In genomic region chr17:24765016-24765905, GRCm38 (mm10) we compare ENCODE assay signal across 13 mouse cellular contexts. TPM values are rescaled to one million over a fixed set of nuclear protein-coding genes. Genes with fewer than 3 reads are reported as not detected.
DNase-seq lines count a peak whose midpoint lies in the region; ATAC-seq lines count a peak whose summit lies in the region.
"Had no signal": no experiment of that assay in that cellular context is flagged by ENCODE, and none has a peak within 500 bp of the region (broad histone marks: within the 10 kb centered on the region; RNA-seq: fewer than 3 reads in every experiment).

No protein-coding gene starts in this region.

- no peak overlapping the region for H3K9ac ChIP-seq in hindbrain, embryonic 13.5 days
- H3K9ac ChIP-seq in midbrain, embryonic 14.5 days (replicated peaks; ENCODE audit: low read length): no peak overlapping the region
- H3K9ac ChIP-seq in limb, embryonic 13.5 days: no peak overlapping the region

- H3K27ac ChIP-seq in hindbrain, embryonic 10.5 days: peak overlapping the region; percentile 62
- no peak overlapping the region for H3K27ac ChIP-seq in hindbrain, embryonic 13.5 days
- peak overlapping the region; percentile 9; the same call in 1 of the 2 replicates for H3K27ac ChIP-seq in midbrain, embryonic 14.5 days (replicated peaks; ENCODE audit: low read depth, low read length)
- no peak overlapping the region for H3K27ac ChIP-seq in midbrain, embryonic 10.5 days (replicated peaks)
- H3K27ac ChIP-seq in limb, embryonic 13.5 days: no peak overlapping the region
- H3K27ac ChIP-seq: gastrocnemius, adult 2 months had no signal

- H3K36me3 ChIP-seq in hindbrain, embryonic 10.5 days: no peaks in the 10 kb centered on the region
- no peaks in the 10 kb centered on the region for H3K36me3 ChIP-seq in hindbrain, embryonic 13.5 days
- no peaks in the 10 kb centered on the region for H3K36me3 ChIP-seq in midbrain, embryonic 14.5 days (ENCODE audit: control insufficient read depth, insufficient read depth, low read length)
- H3K36me3 ChIP-seq in midbrain, embryonic 10.5 days: no peaks in the 10 kb centered on the region
- no peaks in the 10 kb centered on the region for H3K36me3 ChIP-seq in limb, embryonic 13.5 days
- H3K36me3 ChIP-seq: G1E had no signal

- H3K4me1 ChIP-seq in hindbrain, embryonic 10.5 days (replicated peaks): peaks cover 16% of the 10 kb centered on the region
- H3K4me1 ChIP-seq in hindbrain, embryonic 13.5 days (replicated peaks): no peaks in the 10 kb centered on the region; the same call in 1 of the 2 replicates
- H3K4me1 ChIP-seq in midbrain, embryonic 14.5 days (ENCODE audit: control insufficient read depth, insufficient read depth, low read length): no peaks in the 10 kb centered on the region
- H3K4me1 ChIP-seq in midbrain, embryonic 10.5 days: peaks cover 22% of the 10 kb centered on the region; the same call in 1 of the 2 replicates
- H3K4me1 ChIP-seq in limb, embryonic 13.5 days: peaks cover 28% of the 10 kb centered on the region

- WGBS in hindbrain, embryonic 10.5 days: 55% methylated on average over 22 of the region's 22 CpGs
- 55% methylated on average over 21 of the region's 22 CpGs for WGBS in hindbrain, embryonic 13.5 days
- WGBS in midbrain, embryonic 14.5 days: 50% methylated on average over 22 of the region's 22 CpGs
- 61% methylated on average over 22 of the region's 22 CpGs for WGBS in midbrain, embryonic 10.5 days
- whole genome bisulfite sequencing in limb, embryonic 13.5 days: 49% methylated on average over 21 of the region's 22 CpGs

- H3K27me3 ChIP-seq in hindbrain, embryonic 10.5 days (ENCODE audit: insufficient read depth, poor library complexity, severe bottlenecking): 0 out of 2 replicates have a peak, but pooled peaks cover 13% of the 10 kb centered on the region
- peaks cover 19% of the 10 kb centered on the region; the same call in 1 of the 2 replicates for H3K27me3 ChIP-seq in hindbrain, embryonic 13.5 days
- no peaks in the 10 kb centered on the region for H3K27me3 ChIP-seq in midbrain, embryonic 14.5 days (ENCODE audit: control insufficient read depth, insufficient read depth, low read length)
- peaks cover 4% of the 10 kb centered on the region; the same call in 1 of the 2 replicates for H3K27me3 ChIP-seq in midbrain, embryonic 10.5 days (ENCODE audit: low read depth, poor library complexity, severe bottlenecking)
- no peaks in the 10 kb centered on the region for H3K27me3 ChIP-seq in limb, embryonic 13.5 days

- no peaks in the 10 kb centered on the region for H3K9me3 ChIP-seq in hindbrain, embryonic 10.5 days
- H3K9me3 ChIP-seq in hindbrain, embryonic 13.5 days: no peaks in the 10 kb centered on the region; the same call in 1 of the 2 replicates
- no peaks in the 10 kb centered on the region for H3K9me3 ChIP-seq in midbrain, embryonic 14.5 days (ENCODE audit: control insufficient read depth, low read length)
- no peaks in the 10 kb centered on the region for H3K9me3 ChIP-seq in midbrain, embryonic 10.5 days (replicated peaks)
- no peaks in the 10 kb centered on the region for H3K9me3 ChIP-seq in limb, embryonic 13.5 days
- H3K9me3 ChIP-seq: G1E had no signal

- ATAC-seq in hindbrain, embryonic 13.5 days (ENCODE audit: low FRiP score): no peak
- ATAC-seq in midbrain, embryonic 14.5 days (ENCODE audit: low FRiP score, low TSS enrichment): no peak
- ATAC-seq in limb, embryonic 13.5 days (ENCODE audit: low FRiP score, low read depth): no peak
- ATAC-seq in CD4-positive, CD25-positive, alpha-beta regulatory T cell, adult 4 months: no peak

- peak; percentile 18 for DNase-seq in adrenal gland, postnatal 14 days
- DNase-seq in adrenal gland, adult 8-10 months: no peak
- DNase-seq in hindbrain, embryonic 10.5 days (ENCODE audit: low spot score): no peak
- peak; percentile 20 for DNase-seq in midbrain, embryonic 14.5 days
- no peak for DNase-seq in midbrain, embryonic 10.5 days (ENCODE audit: low spot score)
- DNase-seq: gastrocnemius, adult 2 months; layer of hippocampus, adult 9-11 months; thymus, postnatal 36 days had no signal

- no peak overlapping the region for H3K4me2 ChIP-seq in hindbrain, embryonic 13.5 days
- H3K4me2 ChIP-seq in midbrain, embryonic 14.5 days (ENCODE audit: low read length): no peak overlapping the region
- H3K4me2 ChIP-seq in limb, embryonic 13.5 days (replicated peaks): peak overlapping the region; percentile 16
- H3K4me2 ChIP-seq: liver, embryonic 11.5 days had no signal

- no peak overlapping the region for H3K4me3 ChIP-seq in hindbrain, embryonic 10.5 days
- H3K4me3 ChIP-seq in hindbrain, embryonic 13.5 days: no peak overlapping the region
- no peak overlapping the region for H3K4me3 ChIP-seq in midbrain, embryonic 14.5 days (replicated peaks; ENCODE audit: low read depth, low read length)
- no peak overlapping the region for H3K4me3 ChIP-seq in midbrain, embryonic 10.5 days
- no peak overlapping the region for H3K4me3 ChIP-seq in limb, embryonic 13.5 days
- H3K4me3 ChIP-seq: gastrocnemius, adult 2 months had no signal

RNA-seq across cellular contexts. Expression of gene Hs3st6, which starts 12.5 kb away (rescaled TPM):
- total RNA-seq in adrenal gland, postnatal 14 days (2021): 2.0 and 2.4 TPM in 2 replicates
- total RNA-seq in adrenal gland, adult 8-10 months (2022): 1 to 10 TPM; 1.7 to 2.8 (median 2.4) TPM
- 1.5 and 2.0 TPM in 2 replicates for polyA plus RNA-seq in hindbrain, embryonic 10.5 days (2016; fragmentation: Nextera tagmentation; extraction: Ambion mirVana)
- 0.28 and 0.45 TPM in 2 replicates for polyA plus RNA-seq in hindbrain, embryonic 13.5 days (2015; fragmentation: Nextera tagmentation; extraction: Ambion mirVana)
- not detected in 2 replicates for polyA plus RNA-seq in midbrain, embryonic 14.5 days (2014; fragmentation: Nextera tagmentation; extraction: Ambion mirVana)
- 0.43 and 0.51 TPM in 2 replicates for polyA plus RNA-seq in midbrain, embryonic 10.5 days (2016; fragmentation: Nextera tagmentation; extraction: Ambion mirVana)
- polyA plus RNA-seq in limb, embryonic 13.5 days (2015; fragmentation: Nextera tagmentation; extraction: Ambion mirVana): 2.6 and 3.7 TPM in 2 replicates
- not detected for polyA plus RNA-seq in CD4-positive, CD25-positive, alpha-beta regulatory T cell, adult 4 months (2017; shearing (Covaris generic))
- total RNA-seq: G1E; gastrocnemius, adult 2 months had no signal
- polyA plus RNA-seq: G1E had no signal

RNA-seq across cellular contexts. Expression of gene Msrb1, which starts 28.8 kb away (rescaled TPM):
- total RNA-seq in adrenal gland, postnatal 14 days (2021): 73.2 and 98.3 TPM in 2 replicates
- 10 to 100 TPM; 87.3 to 91.3 (median 89.0) TPM for total RNA-seq in adrenal gland, adult 8-10 months (2022)
- polyA plus RNA-seq in hindbrain, embryonic 10.5 days (2016; fragmentation: Nextera tagmentation; extraction: Ambion mirVana): 21.4 and 23.4 TPM in 2 replicates
- 20.2 and 24.0 TPM in 2 replicates for polyA plus RNA-seq in hindbrain, embryonic 13.5 days (2015; fragmentation: Nextera tagmentation; extraction: Ambion mirVana)
- 19.7 and 20.1 TPM in 2 replicates for polyA plus RNA-seq in midbrain, embryonic 14.5 days (2014; fragmentation: Nextera tagmentation; extraction: Ambion mirVana)
- 19.2 and 20.5 TPM in 2 replicates for polyA plus RNA-seq in midbrain, embryonic 10.5 days (2016; fragmentation: Nextera tagmentation; extraction: Ambion mirVana)
- polyA plus RNA-seq in limb, embryonic 13.5 days (2015; fragmentation: Nextera tagmentation; extraction: Ambion mirVana): 23.1 and 26.0 TPM in 2 replicates
- 10 to 100 TPM; 29.3 to 30.1 TPM for polyA plus RNA-seq in CD4-positive, CD25-positive, alpha-beta regulatory T cell, adult 4 months (2017; shearing (Covaris generic))

RNA-seq across cellular contexts. Expression of gene Rpl3l, which starts 37.6 kb away (rescaled TPM):
- 0.53 TPM in 1 of 2 replicates, not detected in the other for total RNA-seq in adrenal gland, postnatal 14 days (2021)
- total RNA-seq in adrenal gland, adult 8-10 months (2022): under 1 TPM in 1 of 4 experiments, not detected in 3; 0.49 TPM
- not detected in 2 replicates for polyA plus RNA-seq in hindbrain, embryonic 10.5 days (2016; fragmentation: Nextera tagmentation; extraction: Ambion mirVana)
- not detected in 2 replicates for polyA plus RNA-seq in hindbrain, embryonic 13.5 days (2015; fragmentation: Nextera tagmentation; extraction: Ambion mirVana)
- polyA plus RNA-seq in midbrain, embryonic 14.5 days (2014; fragmentation: Nextera tagmentation; extraction: Ambion mirVana): not detected in 2 replicates
- not detected in 2 replicates for polyA plus RNA-seq in midbrain, embryonic 10.5 days (2016; fragmentation: Nextera tagmentation; extraction: Ambion mirVana)
- polyA plus RNA-seq in limb, embryonic 13.5 days (2015; fragmentation: Nextera tagmentation; extraction: Ambion mirVana): not detected in 2 replicates
- not detected for polyA plus RNA-seq in CD4-positive, CD25-positive, alpha-beta regulatory T cell, adult 4 months (2017; shearing (Covaris generic))
- total RNA-seq: G1E had no signal
- polyA plus RNA-seq: G1E; liver, embryonic 11.5 days had no signal

RNA-seq across cellular contexts. Expression of gene Meiob, which starts 38.8 kb away (rescaled TPM):
- 0.67 and 0.71 TPM in 2 replicates for total RNA-seq in adrenal gland, postnatal 14 days (2021)
- total RNA-seq in adrenal gland, adult 8-10 months (2022): 1 to 10 TPM in 2 of 4 experiments, under 1 TPM in 2; 0.52 to 2.7 (median 1.1) TPM
- polyA plus RNA-seq in hindbrain, embryonic 10.5 days (2016; fragmentation: Nextera tagmentation; extraction: Ambion mirVana): 0.10 TPM in 1 of 2 replicates, not detected in the other
- not detected in 2 replicates for polyA plus RNA-seq in hindbrain, embryonic 13.5 days (2015; fragmentation: Nextera tagmentation; extraction: Ambion mirVana)
- polyA plus RNA-seq in midbrain, embryonic 14.5 days (2014; fragmentation: Nextera tagmentation; extraction: Ambion mirVana): not detected in 2 replicates
- 0.06 TPM in 1 of 2 replicates, not detected in the other for polyA plus RNA-seq in midbrain, embryonic 10.5 days (2016; fragmentation: Nextera tagmentation; extraction: Ambion mirVana)
- not detected in 2 replicates for polyA plus RNA-seq in limb, embryonic 13.5 days (2015; fragmentation: Nextera tagmentation; extraction: Ambion mirVana)
- under 1 TPM in 1 of 2 experiments, not detected in 1; 0.24 TPM for polyA plus RNA-seq in CD4-positive, CD25-positive, alpha-beta regulatory T cell, adult 4 months (2017; shearing (Covaris generic))
- total RNA-seq: gastrocnemius, adult 2 months had no signal

RNA-seq across cellular contexts. Expression of gene Ndufb10, which starts 41.0 kb away (rescaled TPM):
- 418 and 458 TPM in 2 replicates for total RNA-seq in adrenal gland, postnatal 14 days (2021)
- total RNA-seq in adrenal gland, adult 8-10 months (2022): 100 to 1,000 TPM; 199 to 268 (median 237) TPM
- 212 and 240 TPM in 2 replicates for polyA plus RNA-seq in hindbrain, embryonic 10.5 days (2016; fragmentation: Nextera tagmentation; extraction: Ambion mirVana)
- 259 and 262 TPM in 2 replicates for polyA plus RNA-seq in hindbrain, embryonic 13.5 days (2015; fragmentation: Nextera tagmentation; extraction: Ambion mirVana)
- 282 and 319 TPM in 2 replicates for polyA plus RNA-seq in midbrain, embryonic 14.5 days (2014; fragmentation: Nextera tagmentation; extraction: Ambion mirVana)
- polyA plus RNA-seq in midbrain, embryonic 10.5 days (2016; fragmentation: Nextera tagmentation; extraction: Ambion mirVana): 206 and 214 TPM in 2 replicates
- polyA plus RNA-seq in limb, embryonic 13.5 days (2015; fragmentation: Nextera tagmentation; extraction: Ambion mirVana): 206 and 215 TPM in 2 replicates
- 100 to 1,000 TPM; 227 to 245 TPM for polyA plus RNA-seq in CD4-positive, CD25-positive, alpha-beta regulatory T cell, adult 4 months (2017; shearing (Covaris generic))

Comparison
In these comparisons a context has a peak if more than half of its experiments do, and no peak if none do; other contexts are left out.
1. DNase-seq: peak in adrenal gland, postnatal 14 days (single experiment) and midbrain, embryonic 14.5 days (single experiment); none in adrenal gland, adult 8-10 months (single experiment), hindbrain, embryonic 10.5 days (single experiment) and midbrain, embryonic 10.5 days (single experiment).
2. H3K27ac ChIP-seq: peak in hindbrain, embryonic 10.5 days (single experiment) and midbrain, embryonic 14.5 days (single experiment); none in hindbrain, embryonic 13.5 days (single experiment), midbrain, embryonic 10.5 days (single experiment) and limb, embryonic 13.5 days (single experiment).